Mouse (Mus musculus): ENCODE data around the gene Alg2.

Alg2 gene

GRCm38 (mm10) chr4:47467196-47467595, 6.9 kb downstream of the Alg2 start:
- no peak for ATAC-seq (ENCODE audit: insufficient number of reproducible peaks, low FRiP score, low TSS enrichment)

- ATAC-seq (ENCODE audit: insufficient number of reproducible peaks, low FRiP score, low TSS enrichment) = no peak
These were observed 24.3 kb downstream of the Alg2 start for GRCm38 (mm10) chr4:47449586-47450522.

- ATAC-seq (ENCODE audit: insufficient number of reproducible peaks, low FRiP score, low TSS enrichment) = no peak
These were observed 25.0 kb downstream of the Alg2 start for GRCm38 (mm10) chr4:47449116-47449515.

GRCm38 (mm10) chr4:47448526-47448925, 25.6 kb downstream of the Alg2 start:
- ATAC-seq (ENCODE audit: insufficient number of reproducible peaks, low FRiP score, low TSS enrichment) = no peak

- no peak for ATAC-seq (ENCODE audit: insufficient number of reproducible peaks, low FRiP score, low TSS enrichment)
These were observed 33.2 kb downstream of the Alg2 start for GRCm38 (mm10) chr4:47440951-47441350.

GRCm38 (mm10) chr4:47438956-47439355, 35.2 kb downstream of the Alg2 start:
- no peak for ATAC-seq (ENCODE audit: insufficient number of reproducible peaks, low FRiP score, low TSS enrichment)

- peak; percentile 83 for ATAC-seq (ENCODE audit: insufficient number of reproducible peaks, low FRiP score, low TSS enrichment)
These were observed 36.5 kb downstream of the Alg2 start for GRCm38 (mm10) chr4:47437365-47438340.

GRCm38 (mm10) chr4:47435566-47436360, 38.4 kb downstream of the Alg2 start:
- ATAC-seq (ENCODE audit: insufficient number of reproducible peaks, low FRiP score, low TSS enrichment) = no peak

- ATAC-seq (ENCODE audit: insufficient number of reproducible peaks, low FRiP score, low TSS enrichment) = no peak
These were observed 39.0 kb downstream of the Alg2 start for GRCm38 (mm10) chr4:47435131-47435530.

GRCm38 (mm10) chr4:47432766-47433165, 41.4 kb downstream of the Alg2 start:
- no peak for ATAC-seq (ENCODE audit: insufficient number of reproducible peaks, low FRiP score, low TSS enrichment)

- ATAC-seq (ENCODE audit: insufficient number of reproducible peaks, low FRiP score, low TSS enrichment) = no peak
These were observed 43.1 kb downstream of the Alg2 start for GRCm38 (mm10) chr4:47431081-47431480.

- ATAC-seq (ENCODE audit: insufficient number of reproducible peaks, low FRiP score, low TSS enrichment) = no peak
These were observed 43.6 kb downstream of the Alg2 start for GRCm38 (mm10) chr4:47430557-47430956.

GRCm38 (mm10) chr4:47427606-47428005, 46.5 kb downstream of the Alg2 start:
- no peak for ATAC-seq (ENCODE audit: insufficient number of reproducible peaks, low FRiP score, low TSS enrichment)

- ATAC-seq (ENCODE audit: insufficient number of reproducible peaks, low FRiP score, low TSS enrichment) = no peak
These were observed 48.8 kb downstream of the Alg2 start for GRCm38 (mm10) chr4:47425247-47425830.

- no peak for ATAC-seq (ENCODE audit: insufficient number of reproducible peaks, low FRiP score, low TSS enrichment)
These were observed 49.8 kb downstream of the Alg2 start for GRCm38 (mm10) chr4:47424376-47424775.

GRCm38 (mm10) chr4:47422946-47423345, 51.2 kb downstream of the Alg2 start:
- ATAC-seq (ENCODE audit: insufficient number of reproducible peaks, low FRiP score, low TSS enrichment) = no peak

GRCm38 (mm10) chr4:47422194-47422593, 51.9 kb downstream of the Alg2 start:
- ATAC-seq (ENCODE audit: insufficient number of reproducible peaks, low FRiP score, low TSS enrichment) = no peak

- no peak for ATAC-seq (ENCODE audit: insufficient number of reproducible peaks, low FRiP score, low TSS enrichment)
These were observed 53.9 kb downstream of the Alg2 start for GRCm38 (mm10) chr4:47420191-47420590.

- no peak for ATAC-seq (ENCODE audit: insufficient number of reproducible peaks, low FRiP score, low TSS enrichment)
These were observed 54.7 kb downstream of the Alg2 start for GRCm38 (mm10) chr4:47419268-47419973.

Data from cerebellum, adult (tissue).